Mouse (Mus musculus) bone marrow macrophage, adult 2 months (primary cell): ENCODE results near the gene Kif21a.

Source experiments
- CTCF ChIP-seq: IDR thresholded peaks from 2 replicates; pipeline ENCODE4 v1.5.1; 2012; ENCODE audit warnings: low read depth, mild to moderate bottlenecking, low read length, moderate library complexity
- POLR2A ChIP-seq: IDR thresholded peaks from 2 replicates; pipeline ENCODE4 v1.6.1; 2012; ENCODE audit warnings: mild to moderate bottlenecking, low read depth, low read length, borderline replicate concordance

- TF ChIP-seq POLR2A (no peak), CTCF (no peak)
These were observed 3.2 kb downstream of the Kif21a start for GRCm38 (mm10) chr15:91046506-91046905.
